Mouse (Mus musculus) liver, adult 2 months (tissue): Measurements from ENCODE around the gene Tomm6.

Experiments
- CTCF ChIP-seq: fragments of 200-500 bp; IDR thresholded peaks from 2 replicates; pipeline ENCODE4 v1.5.1; 2011; ENCODE audit warnings: low read depth, low read length, control low read depth
- POLR2A ChIP-seq: fragments of 200-500 bp; IDR thresholded peaks from 2 replicates; pipeline ENCODE4 v1.6.1; 2011; ENCODE audit warnings: low read length, control low read depth; ENCODE audit not compliant: insufficient read depth; ENCODE audit errors: extremely low read depth

- no peak for TF ChIP-seq CTCF
- no peak for TF ChIP-seq POLR2A
Observed at GRCm38 (mm10) chr17:47698156-47698555, 10.0 kb upstream of the Tomm6 start.
